Mouse (Mus musculus) CH12.LX (cell line): ENCODE data around the gene Nudt21.

Source experiments
- CHD1 ChIP-seq: IDR thresholded peaks from 2 replicates; pipeline ENCODE4 v1.6.1; 2012; ENCODE audit warnings: low read depth, low read length, improper control_type of control experiment, inconsistent platforms
- CTCF ChIP-seq, 2 experiments: IDR thresholded peaks in 1 of 2; conservative IDR thresholded peaks in 1 of 2; 2 replicates each; pipeline ENCODE4 v1.5.1; 2011 to 2012; ENCODE audit warnings: low read depth in 2 of 2, low read length in 2 of 2, improper control_type of control experiment in 1 of 2, inconsistent platforms in 1 of 2, mild to moderate bottlenecking in 1 of 2, moderate library complexity in 1 of 2
- EP300 ChIP-seq: IDR thresholded peaks from 2 replicates; pipeline ENCODE4 v1.6.1; 2011; ENCODE audit warnings: low read length, improper control_type of control experiment
- MAFK ChIP-seq: IDR thresholded peaks from 2 replicates; pipeline ENCODE4 v1.6.1; 2011; ENCODE audit warnings: low read length, improper control_type of control experiment; ENCODE audit not compliant: insufficient replicate concordance
- MAX ChIP-seq: IDR thresholded peaks from 2 replicates; pipeline ENCODE4 v1.6.1; 2011; ENCODE audit warnings: low read length, improper control_type of control experiment
- MEF2A ChIP-seq: IDR thresholded peaks from 2 replicates; pipeline ENCODE4 v1.6.1; 2014; ENCODE audit warnings: low read depth, mild to moderate bottlenecking, inconsistent platforms, low read length, improper control_type of control experiment, borderline replicate concordance
- MYC ChIP-seq: IDR thresholded peaks from 2 replicates; pipeline ENCODE4 v1.6.1; 2011; ENCODE audit warnings: low read depth, mild to moderate bottlenecking, improper control_type of control experiment, low read length
- NELFE ChIP-seq: IDR thresholded peaks from 2 replicates; pipeline ENCODE4 v1.6.1; 2011; ENCODE audit warnings: low read depth, low read length, improper control_type of control experiment
- NRF1 ChIP-seq: IDR thresholded peaks from 2 replicates; pipeline ENCODE4 v1.6.1; 2014; ENCODE audit warnings: low read depth, mild to moderate bottlenecking, inconsistent platforms, low read length, improper control_type of control experiment, moderate library complexity
- POLR2A ChIP-seq: IDR thresholded peaks from 2 replicates; pipeline ENCODE4 v1.6.1; 2011; ENCODE audit warnings: low read depth, mild to moderate bottlenecking, improper control_type of control experiment, low read length
- POLR2AphosphoS2 ChIP-seq: IDR thresholded peaks from 2 replicates; pipeline ENCODE4 v1.6.1; 2011; ENCODE audit warnings: low read depth, low read length, improper control_type of control experiment
- RAD21 ChIP-seq: IDR thresholded peaks from 2 replicates; pipeline ENCODE4 v1.6.1; 2011; ENCODE audit warnings: low read depth, mild to moderate bottlenecking, low read length, improper control_type of control experiment, moderate library complexity
- TCF12 ChIP-seq: IDR thresholded peaks from 2 replicates; pipeline ENCODE4 v1.6.1; 2014; ENCODE audit warnings: low read depth, mild to moderate bottlenecking, inconsistent platforms, low read length, improper control_type of control experiment
- ZC3H11A ChIP-seq: IDR thresholded peaks from 2 replicates; pipeline ENCODE4 v1.6.1; 2012; ENCODE audit warnings: low read depth, mild to moderate bottlenecking, inconsistent platforms, low read length, improper control_type of control experiment

DNA sequence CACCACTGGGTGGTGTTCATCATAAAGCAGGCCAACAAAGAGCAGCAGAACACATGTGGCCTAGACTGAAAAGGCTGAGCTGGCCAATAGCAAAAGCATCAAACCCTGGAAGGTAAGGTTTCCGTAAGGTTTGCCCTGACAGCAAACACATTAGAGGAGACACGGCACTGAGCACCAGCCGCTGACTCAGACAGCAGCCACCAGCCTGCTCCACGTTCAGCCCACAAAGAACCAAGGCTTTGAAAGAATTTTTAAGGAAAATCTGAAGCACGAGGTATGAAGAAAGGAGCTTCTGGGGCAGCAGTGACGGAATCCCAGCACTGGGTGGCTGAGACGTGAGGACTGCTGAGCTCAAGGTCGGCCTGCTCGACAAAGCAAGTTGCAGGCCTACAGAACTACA, 32.7 kb downstream of the Nudt21 start:
- TF ChIP-seq POLR2AphosphoS2 = no peak
- TF ChIP-seq ZC3H11A = no peak
- no peak for TF ChIP-seq NELFE
- TF ChIP-seq EP300 = no peak
- no peak for TF ChIP-seq MEF2A
- TF ChIP-seq MYC = no peak
- TF ChIP-seq CTCF (conservative IDR thresholded peaks at IDR 0.05 in 1 of 2, IDR thresholded peaks at IDR 0.05 in 1 of 2; ENCODE audit: low read depth in 2 of 2, low read length in 2 of 2) = no peak
- no peak for TF ChIP-seq MAFK
- no peak for TF ChIP-seq CHD1
- no peak for TF ChIP-seq MAX
- no peak for TF ChIP-seq NRF1
- TF ChIP-seq POLR2A = no peak
- no peak for TF ChIP-seq RAD21
- TF ChIP-seq TCF12 = no peak
